Mouse (Mus musculus) testis, adult 2 months (tissue): ENCODE data around the gene Mboat7.

Experiments
- CTCF ChIP-seq: fragments of 200-500 bp; IDR thresholded peaks from 2 replicates; pipeline ENCODE4 v1.5.1; 2012; ENCODE audit warnings: low read depth, mild to moderate bottlenecking, inconsistent platforms, low read length, moderate library complexity; ENCODE audit not compliant: control insufficient read depth, insufficient read depth, insufficient replicate concordance
- POLR2A ChIP-seq: fragments of 200-500 bp; IDR thresholded peaks from 2 replicates; pipeline ENCODE4 v1.6.1; 2012; ENCODE audit warnings: low read depth, mild to moderate bottlenecking, inconsistent platforms, low read length, moderate library complexity; ENCODE audit not compliant: control insufficient read depth

- TF ChIP-seq CTCF = no peak
- TF ChIP-seq POLR2A = peak; percentile 99
Observed at GRCm38 (mm10) chr7:3703879-3704441, 10.6 kb upstream of the Mboat7 start, which contains the start of gene Rps9.
